Mouse (Mus musculus): ENCODE measurements at regions not wholly inside any gene's neighbourhood (a gene's known extent, or its start where the extent isn't known, plus 50 kb on each side); places are given as distances from the start of the nearest gene placed in this dataset.
"Not testable (repeated sequence)": the region's sequence is repeated elsewhere in the genome, so short reads cannot be mapped to it uniquely, and the experiment has no call there.

DNA sequence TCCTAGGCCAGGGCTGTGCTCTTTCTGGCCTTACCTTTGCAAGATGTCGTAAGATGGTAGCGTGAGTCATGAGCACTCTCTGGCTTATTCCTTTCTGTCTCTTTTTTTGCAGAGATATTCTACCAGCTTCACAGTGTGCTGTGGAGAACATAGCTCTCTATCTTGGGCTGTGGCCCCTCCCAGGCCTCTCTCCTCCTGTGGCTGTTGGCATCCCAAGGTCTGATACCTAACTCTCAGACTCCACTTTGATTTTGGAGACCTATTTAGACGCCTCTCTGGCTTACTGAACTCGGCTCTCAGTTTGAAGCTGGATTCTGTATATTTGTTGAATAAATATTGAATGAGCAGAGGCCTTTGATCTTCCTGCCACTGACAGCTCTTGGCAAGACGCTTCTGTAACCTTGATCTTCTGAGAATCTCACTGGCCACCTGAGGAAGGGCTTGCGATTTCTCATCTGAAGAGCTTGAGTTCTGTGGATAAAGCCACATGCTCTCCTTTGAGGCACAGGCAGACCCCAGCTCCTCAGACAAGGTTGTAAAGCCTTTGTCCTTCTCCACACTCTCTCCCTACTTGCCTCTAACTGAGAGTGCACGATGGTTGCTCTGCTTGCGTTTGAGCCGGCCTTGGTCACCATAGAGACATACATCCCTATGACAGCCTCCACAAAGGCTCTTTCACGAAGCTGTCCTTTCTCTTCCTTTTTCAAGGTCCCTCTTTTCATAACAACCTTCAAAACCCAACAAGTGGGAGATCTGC is 323.7 kb downstream of the Eipr1 start:
- no peak overlapping the region for H3K27ac ChIP-seq
- 89% methylated on average over 10 of the region's 10 CpGs for WGBS (ENCODE audit: missing documents)
- H3K4me3 ChIP-seq (ENCODE audit: inconsistent target), result no peak overlapping the region
- no peaks in the 10 kb centered on the region for H3K79me2 ChIP-seq (ENCODE audit: inconsistent target)
- H3K36me3 ChIP-seq (ENCODE audit: inconsistent target), result no peaks in the 10 kb centered on the region

DNA sequence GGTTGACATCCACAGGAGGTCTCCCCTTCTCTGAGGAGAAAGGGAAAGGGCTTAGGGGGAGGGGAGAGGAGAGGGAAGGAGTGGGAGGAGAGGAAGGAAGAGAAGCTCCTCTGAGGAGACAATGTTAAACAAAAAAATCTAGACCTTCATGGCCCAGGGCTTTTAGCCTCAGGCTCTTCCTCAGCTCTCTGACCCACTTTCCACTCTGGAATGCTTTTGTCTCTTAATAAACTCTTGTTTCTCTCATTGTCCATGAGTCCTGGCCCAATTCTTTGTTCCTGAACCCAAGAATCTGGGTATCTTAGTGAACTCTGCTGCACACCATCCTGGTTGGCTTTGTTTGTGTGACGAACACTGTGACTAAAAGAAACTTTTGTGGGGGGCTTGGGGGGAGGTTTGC is 325.0 kb downstream of the Eipr1 start:
- no peaks in the 10 kb centered on the region for H3K79me2 ChIP-seq (ENCODE audit: inconsistent target)
- no peaks in the 10 kb centered on the region for H3K36me3 ChIP-seq (ENCODE audit: inconsistent target)
- no peak overlapping the region for H3K27ac ChIP-seq
- WGBS (ENCODE audit: missing documents), result 100% methylated on average over 1 of the region's 1 CpGs
- no peak overlapping the region for H3K4me3 ChIP-seq (ENCODE audit: inconsistent target)

DNA sequence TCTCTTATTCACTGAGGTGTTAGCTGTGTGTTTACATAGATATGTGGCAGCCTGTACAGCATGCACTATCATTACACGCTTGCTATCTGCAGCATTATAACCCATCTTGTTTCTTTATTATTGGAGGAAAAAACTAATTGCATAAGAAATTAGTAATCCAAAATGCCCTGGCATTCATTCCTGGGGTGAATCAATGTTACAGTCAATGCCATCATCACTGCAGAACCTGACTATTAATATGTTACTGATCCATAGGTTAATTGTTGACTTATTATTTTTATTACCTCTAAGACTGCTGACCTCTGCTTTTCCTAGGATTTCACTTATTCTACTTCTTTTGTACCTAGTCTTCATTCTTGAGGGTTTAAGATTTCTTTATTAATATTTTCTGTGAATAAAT is 327.4 kb downstream of the Eipr1 start:
- H3K79me2 ChIP-seq (ENCODE audit: inconsistent target), result no peaks in the 10 kb centered on the region
- no peak overlapping the region for H3K4me3 ChIP-seq (ENCODE audit: inconsistent target)
- H3K36me3 ChIP-seq (ENCODE audit: inconsistent target), result no peaks in the 10 kb centered on the region
- WGBS (ENCODE audit: missing documents), result 71% methylated on average over 1 of the region's 1 CpGs
- H3K27ac ChIP-seq, result no peak overlapping the region

- H3K36me3 ChIP-seq (ENCODE audit: inconsistent target), result no peaks in the 10 kb centered on the region
- H3K79me2 ChIP-seq (ENCODE audit: inconsistent target), result no peaks in the 10 kb centered on the region
- WGBS (ENCODE audit: missing documents), result 53% methylated on average over 11 of the region's 13 CpGs
- H3K27ac ChIP-seq, result no peak overlapping the region
- H3K4me3 ChIP-seq (ENCODE audit: inconsistent target), result no peak overlapping the region
Measured at GRCm38 (mm10) chr12:29083426-29084221, 332.0 kb downstream of the Eipr1 start.

DNA sequence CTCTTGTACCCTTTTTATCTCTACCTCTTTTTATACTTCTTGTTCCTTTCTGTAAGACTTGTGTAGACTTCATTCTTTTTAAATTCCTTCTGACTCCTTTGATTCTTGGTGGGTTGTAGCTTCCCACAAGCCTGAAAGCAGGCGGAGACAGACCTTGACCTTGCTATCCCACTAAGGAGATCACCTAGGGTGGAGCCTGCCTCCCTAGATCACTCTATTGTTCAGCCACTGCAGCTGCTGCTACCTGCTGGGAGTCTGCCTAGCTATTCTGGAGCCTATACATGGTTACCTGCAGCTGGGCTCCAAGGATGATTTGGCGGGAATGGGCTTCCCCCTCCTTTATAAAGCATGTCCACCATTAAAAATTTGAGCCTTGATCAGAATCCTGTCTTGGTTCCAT is 335.6 kb downstream of the Eipr1 start:
- H3K36me3 ChIP-seq (ENCODE audit: inconsistent target); H3K79me2 ChIP-seq (ENCODE audit: inconsistent target); H3K27ac ChIP-seq; H3K4me3 ChIP-seq (ENCODE audit: inconsistent target): not testable (repeated sequence)
- 97% methylated on average over 2 of the region's 2 CpGs for WGBS (ENCODE audit: missing documents)

DNA sequence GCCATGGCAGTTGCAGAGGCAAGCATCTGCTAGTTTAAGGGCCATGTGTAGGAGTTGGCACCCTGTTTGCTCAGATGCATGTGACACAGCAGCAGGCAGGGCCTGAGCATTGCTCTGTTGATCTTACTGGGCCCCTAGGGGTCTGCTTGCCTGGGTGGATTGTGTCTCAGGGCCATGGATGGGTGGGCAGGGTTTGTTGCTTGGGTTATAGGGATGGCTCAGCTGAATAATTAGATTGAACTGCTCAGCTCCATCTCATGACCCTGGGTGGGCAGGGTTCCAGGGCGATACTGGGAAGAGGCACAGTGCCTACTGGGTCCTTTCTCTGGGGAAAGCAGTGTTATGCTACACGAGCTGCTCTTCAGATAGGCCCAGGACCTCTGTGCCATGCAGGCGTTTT is 338.0 kb downstream of the Eipr1 start:
- WGBS (ENCODE audit: missing documents), result 48% methylated on average over 3 of the region's 3 CpGs
- Histone ChIP-seq H3K4me3 (ENCODE audit: inconsistent target) (no peak overlapping the region), H3K79me2 (ENCODE audit: inconsistent target) (no peaks in the 10 kb centered on the region), H3K36me3 (ENCODE audit: inconsistent target) (no peaks in the 10 kb centered on the region), H3K27ac (no peak overlapping the region)

DNA sequence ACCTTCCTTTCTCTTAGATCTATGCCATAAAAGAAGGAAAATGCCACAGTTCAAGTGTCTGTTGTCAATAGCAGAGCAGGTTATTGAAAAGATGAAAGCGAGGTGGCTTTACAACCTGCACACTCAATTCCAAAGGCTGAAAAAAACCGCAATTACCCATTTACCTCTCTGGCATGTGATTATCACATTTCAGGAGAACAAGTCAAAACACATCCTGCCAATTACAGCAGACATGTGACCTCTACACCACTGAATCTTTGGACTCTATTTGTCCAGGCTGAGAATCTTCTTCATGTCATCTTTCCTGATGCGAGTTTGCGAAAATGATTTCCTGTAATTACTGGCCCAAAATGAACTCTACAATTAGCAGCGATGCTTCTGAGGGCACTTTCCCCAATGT is 338.8 kb downstream of the Eipr1 start:
- Histone ChIP-seq H3K79me2 (ENCODE audit: inconsistent target) (no peaks in the 10 kb centered on the region), H3K27ac (no peak overlapping the region), H3K4me3 (ENCODE audit: inconsistent target) (no peak overlapping the region), H3K36me3 (ENCODE audit: inconsistent target) (no peaks in the 10 kb centered on the region)
- 84% methylated on average over 5 of the region's 5 CpGs for WGBS (ENCODE audit: missing documents)

DNA sequence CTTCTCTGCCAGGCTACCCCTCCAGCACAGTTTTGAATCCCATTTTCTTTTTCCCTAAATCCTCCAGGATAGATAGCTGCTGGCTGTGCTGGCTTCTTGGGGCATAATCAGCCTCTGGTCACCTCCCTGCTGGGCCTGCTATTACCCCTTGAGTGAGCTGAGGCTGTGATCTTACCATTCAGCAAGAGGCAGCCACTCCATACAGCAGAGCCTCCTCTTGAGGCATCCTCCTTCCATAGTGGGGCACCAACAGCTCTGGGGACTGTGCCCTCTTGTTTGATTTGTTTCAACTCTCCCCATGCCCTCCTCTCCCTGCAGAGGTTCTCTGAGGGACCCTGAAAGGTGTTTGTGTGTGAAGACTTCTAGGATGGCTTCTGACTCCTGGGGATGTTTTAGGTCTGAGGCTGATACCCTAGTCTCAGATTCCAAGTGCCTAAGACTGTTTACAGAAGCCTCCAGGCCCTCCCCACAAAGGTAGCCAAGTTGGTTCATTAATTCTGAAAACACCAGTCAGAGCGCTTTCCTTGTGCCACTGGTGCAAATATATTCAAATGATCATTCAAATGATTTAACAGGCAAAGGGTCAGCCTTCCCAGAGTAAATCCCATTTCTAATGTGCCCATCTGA is 343.9 kb downstream of the Eipr1 start:
- WGBS (ENCODE audit: missing documents), result 100% methylated on average over 1 of the region's 1 CpGs
- H3K36me3 ChIP-seq (ENCODE audit: inconsistent target), result no peaks in the 10 kb centered on the region
- H3K79me2 ChIP-seq (ENCODE audit: inconsistent target), result no peaks in the 10 kb centered on the region
- no peak overlapping the region for H3K27ac ChIP-seq
- H3K4me3 ChIP-seq (ENCODE audit: inconsistent target), result no peak overlapping the region

DNA sequence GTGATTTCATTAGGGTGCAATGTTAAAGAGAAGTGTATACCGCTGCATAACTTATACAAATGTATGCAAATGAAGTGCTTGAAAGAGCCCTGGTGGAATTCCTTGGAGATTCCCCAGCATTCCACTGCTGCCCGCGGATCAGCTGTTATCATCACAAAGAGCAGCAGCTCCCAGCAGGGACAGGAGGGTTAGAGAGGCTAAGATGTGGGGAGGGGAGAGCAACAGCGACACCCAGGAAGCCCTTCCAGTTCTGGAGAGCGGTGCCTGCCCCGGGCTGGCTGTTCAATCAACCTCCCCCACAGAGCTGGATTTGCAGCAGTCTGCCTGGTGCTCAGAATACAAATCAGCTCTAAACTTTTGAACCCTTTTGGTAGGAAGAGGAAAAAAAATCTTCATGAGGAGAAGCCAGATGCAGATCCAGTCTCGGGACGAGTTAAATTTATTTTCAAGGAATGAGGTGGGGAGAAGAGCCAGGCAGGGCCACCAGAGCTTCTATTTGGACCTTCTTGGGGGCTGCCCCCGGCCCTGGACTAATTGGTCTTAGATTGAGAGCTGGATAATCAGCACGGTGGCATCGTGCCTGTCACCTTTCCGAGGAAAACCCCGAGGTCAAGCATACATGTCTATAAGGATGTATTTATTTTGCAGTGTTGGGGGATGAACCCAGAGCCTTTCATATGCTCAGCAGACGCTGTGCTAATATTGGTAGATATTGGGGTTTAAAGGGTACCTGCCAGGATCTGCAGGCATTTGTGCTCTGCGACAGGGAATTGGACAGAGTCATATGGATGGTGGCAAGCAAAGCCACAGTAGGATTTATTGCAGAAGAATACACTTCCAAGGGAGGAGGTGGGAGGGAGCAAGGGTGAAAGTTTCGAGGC is 344.7 kb downstream of the Eipr1 start:
- no peak overlapping the region for H3K4me3 ChIP-seq (ENCODE audit: inconsistent target)
- no peak overlapping the region for H3K27ac ChIP-seq
- no peaks in the 10 kb centered on the region for H3K79me2 ChIP-seq (ENCODE audit: inconsistent target)
- 18% methylated on average over 16 of the region's 16 CpGs for whole genome bisulfite sequencing (ENCODE audit: missing documents)
- H3K36me3 ChIP-seq (ENCODE audit: inconsistent target), result no peaks in the 10 kb centered on the region

GRCm38 (mm10) chr12:29100042-29100570 is 348.5 kb downstream of the Eipr1 start:
- 68% methylated on average over 3 of the region's 3 CpGs for WGBS (ENCODE audit: missing documents)
- H3K79me2 ChIP-seq (ENCODE audit: inconsistent target), result no peaks in the 10 kb centered on the region
- no peak overlapping the region for H3K4me3 ChIP-seq (ENCODE audit: inconsistent target)
- H3K27ac ChIP-seq, result no peak overlapping the region
- no peaks in the 10 kb centered on the region for H3K36me3 ChIP-seq (ENCODE audit: inconsistent target)

DNA sequence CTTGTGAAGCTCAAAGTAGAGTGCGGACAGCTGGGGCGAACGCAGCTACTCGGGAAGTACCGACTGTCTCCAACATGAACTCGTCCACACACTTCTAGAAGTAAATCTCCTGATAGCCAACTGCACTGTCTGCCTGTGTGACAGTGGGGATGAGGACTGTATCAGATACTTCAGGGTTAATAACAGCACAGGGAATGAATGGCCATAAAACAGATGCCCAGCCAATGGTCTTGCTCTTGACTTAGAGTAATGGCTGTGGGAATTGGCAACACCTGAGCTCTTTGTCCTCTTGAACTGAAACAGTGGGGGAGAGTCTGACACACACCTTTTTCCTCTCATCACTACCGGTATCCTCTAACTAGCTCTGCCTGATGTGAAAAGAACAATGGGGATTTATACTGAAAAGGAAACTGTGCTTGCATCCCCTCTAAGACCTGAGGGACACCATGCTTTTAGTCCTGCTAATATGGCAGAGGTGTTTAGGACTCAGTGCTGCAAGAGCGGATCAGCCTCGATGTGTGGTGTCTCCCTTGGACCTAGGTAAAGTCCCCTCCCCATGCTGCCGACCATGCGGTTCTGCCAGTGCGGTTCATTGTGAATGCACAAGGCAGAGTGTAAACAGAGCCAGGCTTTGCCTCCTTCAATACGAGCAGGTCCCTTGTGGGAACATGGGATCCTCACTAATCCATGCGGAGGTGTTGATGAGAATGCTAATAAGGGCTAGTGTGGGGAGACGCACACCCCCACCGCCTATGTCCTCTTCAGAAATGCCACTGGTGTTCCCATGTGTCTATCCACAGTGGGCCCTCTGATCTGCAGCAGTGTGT is 355.5 kb downstream of the Eipr1 start:
- H3K27ac ChIP-seq, result no peak overlapping the region
- no peak overlapping the region for H3K4me3 ChIP-seq (ENCODE audit: inconsistent target)
- H3K79me2 ChIP-seq (ENCODE audit: inconsistent target), result no peaks in the 10 kb centered on the region
- no peaks in the 10 kb centered on the region for H3K36me3 ChIP-seq (ENCODE audit: inconsistent target)
- WGBS (ENCODE audit: missing documents), result 84% methylated on average over 16 of the region's 16 CpGs

DNA sequence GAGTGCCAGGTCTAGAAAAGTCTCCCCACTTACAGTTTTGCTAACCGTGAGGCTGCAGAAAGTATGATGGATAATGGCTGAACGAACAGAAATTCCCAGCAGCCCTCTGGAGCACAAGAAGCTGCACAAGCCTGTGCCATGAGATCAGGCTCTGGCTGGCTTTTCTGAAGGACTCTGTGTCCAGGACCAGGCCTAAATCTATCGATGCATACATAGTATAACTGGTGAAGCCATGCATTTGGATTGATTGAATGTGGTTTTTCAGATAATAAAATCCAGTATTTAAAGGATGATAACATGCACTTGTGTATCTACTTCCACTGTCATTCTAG is 356.1 kb downstream of the Eipr1 start:
- Histone ChIP-seq H3K4me3 (ENCODE audit: inconsistent target) (no peak overlapping the region), H3K27ac (no peak overlapping the region), H3K79me2 (ENCODE audit: inconsistent target) (no peaks in the 10 kb centered on the region), H3K36me3 (ENCODE audit: inconsistent target) (no peaks in the 10 kb centered on the region)
- 71% methylated on average over 3 of the region's 3 CpGs for WGBS (ENCODE audit: missing documents)

DNA sequence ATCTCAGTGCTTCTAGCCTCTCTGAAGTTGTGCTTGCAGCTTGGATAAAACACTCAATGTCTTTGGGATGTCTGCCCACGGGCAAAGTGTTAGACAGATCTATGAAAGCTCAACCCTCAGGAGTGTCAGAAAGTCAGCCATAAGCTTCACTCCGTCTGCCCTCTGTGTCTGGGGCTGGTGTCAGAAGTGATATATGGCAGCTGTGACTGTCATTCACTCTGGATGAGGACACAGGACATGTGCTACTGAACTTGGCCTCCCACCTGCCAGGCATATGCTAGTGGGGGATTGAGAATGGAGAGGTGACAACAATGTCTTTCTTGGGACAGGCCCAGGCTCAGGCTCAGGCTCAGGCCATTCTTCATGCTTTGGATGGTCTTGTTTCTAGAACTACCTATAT is 366.7 kb downstream of the Eipr1 start:
- Histone ChIP-seq H3K36me3 (ENCODE audit: inconsistent target) (no peaks in the 10 kb centered on the region), H3K27ac (no peak overlapping the region), H3K79me2 (ENCODE audit: inconsistent target) (no peaks in the 10 kb centered on the region), H3K4me3 (ENCODE audit: inconsistent target) (no peak overlapping the region)
- whole genome bisulfite sequencing (ENCODE audit: missing documents), result 82% methylated on average over 2 of the region's 2 CpGs

DNA sequence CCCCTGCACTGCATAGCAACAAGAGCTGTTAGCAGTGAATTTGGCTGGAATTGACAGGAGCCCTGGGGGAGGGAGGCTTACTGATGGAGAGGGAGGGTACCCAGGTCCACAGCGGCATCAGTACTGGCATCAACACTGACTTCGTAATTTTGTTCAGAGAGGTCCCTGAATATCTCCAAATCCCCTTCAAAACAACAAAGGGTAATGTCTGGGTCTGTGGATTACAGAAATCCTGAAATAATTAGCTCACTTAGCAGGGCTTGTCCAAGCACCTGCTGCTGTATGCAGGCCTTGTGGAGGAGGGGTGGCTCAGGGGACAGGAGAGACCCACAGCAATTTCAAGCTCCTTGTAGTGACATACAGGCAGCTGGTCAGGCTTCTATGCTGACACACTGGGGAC is 369.6 kb downstream of the Eipr1 start:
- no peaks in the 10 kb centered on the region for H3K36me3 ChIP-seq (ENCODE audit: inconsistent target)
- no peaks in the 10 kb centered on the region for H3K79me2 ChIP-seq (ENCODE audit: inconsistent target)
- 86% methylated on average over 2 of the region's 2 CpGs for WGBS (ENCODE audit: missing documents)
- H3K4me3 ChIP-seq (ENCODE audit: inconsistent target), result no peak overlapping the region
- no peak overlapping the region for H3K27ac ChIP-seq
